Mouse (Mus musculus) forebrain, embryonic 10.5 days (tissue): ENCODE data around the gene Bbs9. TPM values are rescaled to one million over a fixed set of nuclear protein-coding genes. Genes with fewer than 3 reads are reported as not detected.

Experiments used
- DNase-seq: peaks from one replicate; pipeline ENCODE4 v3.0.0-alpha.2; 2017; ENCODE audit warnings: low spot score; ENCODE audit errors: extremely low spot score
- H3K27ac ChIP-seq: fragments of 300-500 bp; sonication (generic); 2 replicates; pipeline ENCODE4 v1.5.1; 2016; ENCODE audit warnings: mild to moderate bottlenecking
- H3K27me3 ChIP-seq: fragments of 300-500 bp; sonication (generic); 2 replicates; pipeline ENCODE4 v1.6.1; 2016; ENCODE audit warnings: mild to moderate bottlenecking; ENCODE audit not compliant: poor library complexity, severe bottlenecking
- H3K36me3 ChIP-seq: fragments of 300-500 bp; sonication (generic); replicated peaks from 2 replicates; pipeline ENCODE4 v1.6.1; 2016; ENCODE audit warnings: mild to moderate bottlenecking, moderate library complexity
- H3K4me1 ChIP-seq: fragments of 300-500 bp; sonication (generic); 2 replicates; pipeline ENCODE4 v1.6.1; 2016
- H3K4me3 ChIP-seq: fragments of 300-500 bp; sonication (generic); 2 replicates; pipeline ENCODE4 v1.5.1; 2016; ENCODE audit warnings: mild to moderate bottlenecking, moderate library complexity
- H3K9me3 ChIP-seq: fragments of 300-500 bp; sonication (generic); 2 replicates; pipeline ENCODE4 v1.6.1; 2016; ENCODE audit warnings: mild to moderate bottlenecking, moderate library complexity
- WGBS: fragments of 180-500 bp; shearing (Covaris S2); methylation state at CpG from one replicate; pipeline ENCODE4 v1.1.7; 2016; 5-methylcytosine and 5-hydroxymethylcytosine counted together
- polyA plus RNA-seq: library from polyadenylated mRNA; unstranded; fragments of >200 nt; fragmentation: Nextera tagmentation; extraction: Ambion mirVana; gene quantifications from 2 replicates; pipeline ENCODE4 v1.2.1, GENCODE M21; 2016

The Bbs9 gene
- polyA plus RNA-seq, 1 experiment from 2014 or later = 14.6 TPM

- no peak for DNase-seq
- 88% methylated on average over 8 of the region's 8 CpGs for WGBS
- Histone ChIP-seq H3K4me1 (0 out of 2 replicates have a peak, but pooled peaks cover 4% of the 10 kb centered on the region), H3K9me3 (no peaks in the 10 kb centered on the region), H3K36me3 (no peaks in the 10 kb centered on the region), H3K27me3 (no peaks in the 10 kb centered on the region), H3K4me3 (no peak overlapping the region), H3K27ac (no peak overlapping the region)
These were observed 242.8 kb downstream of the Bbs9 start for GRCm38 (mm10) chr9:22718174-22718823.

GRCm38 (mm10) chr9:22732646-22733045 is 257.1 kb downstream of the Bbs9 start:
- Histone ChIP-seq H3K27me3 (no peaks in the 10 kb centered on the region), H3K4me3 (no peak overlapping the region), H3K9me3 (no peaks in the 10 kb centered on the region), H3K4me1 (0 out of 2 replicates have a peak, but pooled peaks cover 3% of the 10 kb centered on the region), H3K36me3 (no peaks in the 10 kb centered on the region), H3K27ac (no peak overlapping the region)
- DNase-seq = no peak
- WGBS = 61% methylated on average over 1 of the region's 1 CpGs

GRCm38 (mm10) chr9:22734954-22735353 is 259.4 kb downstream of the Bbs9 start:
- H3K27me3 ChIP-seq = no peaks in the 10 kb centered on the region
- H3K36me3 ChIP-seq = no peaks in the 10 kb centered on the region
- H3K27ac ChIP-seq = no peak overlapping the region
- H3K4me1 ChIP-seq = 0 out of 2 replicates have a peak, but pooled peaks cover 3% of the 10 kb centered on the region
- H3K4me3 ChIP-seq = no peak overlapping the region
- no peak for DNase-seq
- WGBS = 82% methylated on average over 8 of the region's 8 CpGs
- no peaks in the 10 kb centered on the region for H3K9me3 ChIP-seq

- 91% methylated on average over 8 of the region's 8 CpGs for WGBS
- Histone ChIP-seq H3K27me3 (no peaks in the 10 kb centered on the region), H3K27ac (no peak overlapping the region), H3K9me3 (no peaks in the 10 kb centered on the region), H3K4me3 (no peak overlapping the region), H3K4me1 (0 out of 2 replicates have a peak, but pooled peaks cover 3% of the 10 kb centered on the region), H3K36me3 (no peaks in the 10 kb centered on the region)
- no peak for DNase-seq
These were observed 259.9 kb downstream of the Bbs9 start for GRCm38 (mm10) chr9:22735385-22735784.

- 86% methylated on average over 6 of the region's 6 CpGs for WGBS
- no peaks in the 10 kb centered on the region for H3K27me3 ChIP-seq
- DNase-seq = no peak
- no peaks in the 10 kb centered on the region for H3K9me3 ChIP-seq
- H3K36me3 ChIP-seq = no peaks in the 10 kb centered on the region
- H3K4me1 ChIP-seq = 0 out of 2 replicates have a peak, but pooled peaks cover 3% of the 10 kb centered on the region
- H3K4me3 ChIP-seq = no peak overlapping the region
- no peak overlapping the region for H3K27ac ChIP-seq
These were observed 262.4 kb downstream of the Bbs9 start for GRCm38 (mm10) chr9:22737893-22738292.

- no peak for DNase-seq
- no peak overlapping the region for H3K27ac ChIP-seq
- no peak overlapping the region for H3K4me3 ChIP-seq
- 0 out of 2 replicates have a peak, but pooled peaks cover 3% of the 10 kb centered on the region for H3K4me1 ChIP-seq
- 92% methylated on average over 3 of the region's 3 CpGs for WGBS
- H3K9me3 ChIP-seq = no peaks in the 10 kb centered on the region
- H3K27me3 ChIP-seq = no peaks in the 10 kb centered on the region
- no peaks in the 10 kb centered on the region for H3K36me3 ChIP-seq
These were observed 263.3 kb downstream of the Bbs9 start for GRCm38 (mm10) chr9:22738861-22739260.

- no peak for DNase-seq
- H3K27me3 ChIP-seq = no peaks in the 10 kb centered on the region
- no peaks in the 10 kb centered on the region for H3K9me3 ChIP-seq
- 97% methylated on average over 1 of the region's 1 CpGs for WGBS
- H3K4me1 ChIP-seq = no peaks in the 10 kb centered on the region
- H3K27ac ChIP-seq = no peak overlapping the region
- H3K4me3 ChIP-seq = no peak overlapping the region
- H3K36me3 ChIP-seq = no peaks in the 10 kb centered on the region
These were observed 266.5 kb downstream of the Bbs9 start for GRCm38 (mm10) chr9:22741967-22742366.

GRCm38 (mm10) chr9:22748617-22749016 is 273.1 kb downstream of the Bbs9 start:
- DNase-seq = no peak
- no peak overlapping the region for H3K4me3 ChIP-seq
- no peaks in the 10 kb centered on the region for H3K9me3 ChIP-seq
- H3K27ac ChIP-seq = no peak overlapping the region
- 86% methylated on average over 2 of the region's 2 CpGs for WGBS
- H3K27me3 ChIP-seq = peaks cover 11% of the 10 kb centered on the region; the same call in 1 of the 2 replicates
- H3K4me1 ChIP-seq = peaks cover 13% of the 10 kb centered on the region
- no peaks in the 10 kb centered on the region for H3K36me3 ChIP-seq

- no peak overlapping the region for H3K27ac ChIP-seq
- H3K4me1 ChIP-seq = peaks cover 36% of the 10 kb centered on the region
- no peaks in the 10 kb centered on the region for H3K9me3 ChIP-seq
- no peak for DNase-seq
- no peaks in the 10 kb centered on the region for H3K36me3 ChIP-seq
- 86% methylated on average over 17 of the region's 17 CpGs for WGBS
- no peak overlapping the region for H3K4me3 ChIP-seq
- H3K27me3 ChIP-seq = peaks cover 27% of the 10 kb centered on the region
These were observed 275.4 kb downstream of the Bbs9 start for GRCm38 (mm10) chr9:22750779-22751545.

GRCm38 (mm10) chr9:22751546-22751929 is 276.0 kb downstream of the Bbs9 start:
- Histone ChIP-seq H3K36me3 (no peaks in the 10 kb centered on the region), H3K27ac (no peak overlapping the region), H3K4me1 (peaks cover 37% of the 10 kb centered on the region), H3K27me3 (peaks cover 32% of the 10 kb centered on the region), H3K9me3 (no peaks in the 10 kb centered on the region), H3K4me3 (no peak overlapping the region)
- no peak for DNase-seq

GRCm38 (mm10) chr9:22754081-22754672 is 278.7 kb downstream of the Bbs9 start:
- 57% methylated on average over 6 of the region's 6 CpGs for WGBS
- H3K27me3 ChIP-seq = peaks cover 48% of the 10 kb centered on the region
- no peaks in the 10 kb centered on the region for H3K9me3 ChIP-seq
- no peak overlapping the region for H3K27ac ChIP-seq
- H3K4me1 ChIP-seq = peaks cover 35% of the 10 kb centered on the region
- no peaks in the 10 kb centered on the region for H3K36me3 ChIP-seq
- no peak overlapping the region for H3K4me3 ChIP-seq
- DNase-seq = no peak

GRCm38 (mm10) chr9:22758487-22758886 is 283.0 kb downstream of the Bbs9 start:
- WGBS = 79% methylated on average over 3 of the region's 3 CpGs
- no peak overlapping the region for H3K27ac ChIP-seq
- no peak for DNase-seq
- H3K36me3 ChIP-seq = no peaks in the 10 kb centered on the region
- H3K4me1 ChIP-seq = peaks cover 33% of the 10 kb centered on the region
- H3K27me3 ChIP-seq = peaks cover 38% of the 10 kb centered on the region
- no peak overlapping the region for H3K4me3 ChIP-seq
- no peaks in the 10 kb centered on the region for H3K9me3 ChIP-seq

- H3K36me3 ChIP-seq = no peaks in the 10 kb centered on the region
- WGBS = 63% methylated on average over 3 of the region's 3 CpGs
- H3K4me1 ChIP-seq = peaks cover 26% of the 10 kb centered on the region
- no peaks in the 10 kb centered on the region for H3K9me3 ChIP-seq
- peaks cover 31% of the 10 kb centered on the region for H3K27me3 ChIP-seq
- no peak overlapping the region for H3K4me3 ChIP-seq
- H3K27ac ChIP-seq = no peak overlapping the region
- no peak for DNase-seq
These were observed 283.7 kb downstream of the Bbs9 start for GRCm38 (mm10) chr9:22759241-22759640.
